Mouse (Mus musculus): Measurements from ENCODE around the gene Pbx4.

Gene Pbx4

GRCm38 (mm10) chr8:69874155-69874554 is 41.9 kb downstream of the Pbx4 start:
- peak; percentile 36 for DNase-seq (ENCODE audit: inconsistent ontology term)

GRCm38 (mm10) chr8:69874654-69875053 is 42.4 kb downstream of the Pbx4 start:
- DNase-seq (ENCODE audit: inconsistent ontology term), result peak; percentile 85

GRCm38 (mm10) chr8:69876097-69876496 is 43.8 kb downstream of the Pbx4 start:
- peak; percentile 75 for DNase-seq (ENCODE audit: inconsistent ontology term)

- no peak for DNase-seq (ENCODE audit: inconsistent ontology term)
Measured at GRCm38 (mm10) chr8:69876967-69877366, 44.7 kb downstream of the Pbx4 start.

GRCm38 (mm10) chr8:69877396-69877795 is 45.1 kb downstream of the Pbx4 start:
- DNase-seq (ENCODE audit: inconsistent ontology term), result no peak

- DNase-seq (ENCODE audit: inconsistent ontology term), result no peak
Measured at GRCm38 (mm10) chr8:69877992-69878391, 45.7 kb downstream of the Pbx4 start.

- DNase-seq (ENCODE audit: inconsistent ontology term), result no peak
Measured at GRCm38 (mm10) chr8:69879678-69880077, 47.4 kb downstream of the Pbx4 start.

GRCm38 (mm10) chr8:69880841-69881240 is 48.5 kb downstream of the Pbx4 start:
- no peak for DNase-seq (ENCODE audit: inconsistent ontology term)

- no peak for DNase-seq (ENCODE audit: inconsistent ontology term)
Measured at GRCm38 (mm10) chr8:69881261-69881865, 49.1 kb downstream of the Pbx4 start.

- peak; percentile 65 for DNase-seq (ENCODE audit: inconsistent ontology term)
Measured at GRCm38 (mm10) chr8:69882021-69882756, 49.9 kb downstream of the Pbx4 start.

- no peak for DNase-seq (ENCODE audit: inconsistent ontology term)
Measured at GRCm38 (mm10) chr8:69882833-69883600, 50.7 kb downstream of the Pbx4 start.

GRCm38 (mm10) chr8:69884141-69884540 is 51.9 kb downstream of the Pbx4 start:
- DNase-seq (ENCODE audit: inconsistent ontology term), result no peak

GRCm38 (mm10) chr8:69887289-69888243 is 55.3 kb downstream of the Pbx4 start, which contains the start of gene Cilp2:
TSS of gene Cilp2 (minus strand) at chr8:69887687.
- peak; percentile 64 for DNase-seq (ENCODE audit: inconsistent ontology term)

GRCm38 (mm10) chr8:69888244-69888866 is 56.1 kb downstream of the Pbx4 start:
- peak; percentile 52 for DNase-seq (ENCODE audit: inconsistent ontology term)

- no peak for DNase-seq (ENCODE audit: inconsistent ontology term)
Measured at GRCm38 (mm10) chr8:69888902-69889301, 56.6 kb downstream of the Pbx4 start.

GRCm38 (mm10) chr8:69890813-69891241 is 58.5 kb downstream of the Pbx4 start:
- peak; percentile 36 for DNase-seq (ENCODE audit: inconsistent ontology term)

- no peak for DNase-seq (ENCODE audit: inconsistent ontology term)
Measured at GRCm38 (mm10) chr8:69893863-69894262, 61.6 kb downstream of the Pbx4 start.

GRCm38 (mm10) chr8:69894836-69895332 is 62.6 kb downstream of the Pbx4 start:
- DNase-seq (ENCODE audit: inconsistent ontology term), result no peak

- DNase-seq (ENCODE audit: inconsistent ontology term), result no peak
Measured at GRCm38 (mm10) chr8:69895772-69896451, 63.6 kb downstream of the Pbx4 start.

GRCm38 (mm10) chr8:69897857-69898256 is 65.6 kb downstream of the Pbx4 start:
- DNase-seq (ENCODE audit: inconsistent ontology term), result no peak

Measured in Muller cell, postnatal 12 days (primary cell).